Mouse (Mus musculus): ENCODE results near the gene Nkiras2. TPM values are rescaled to one million over a fixed set of nuclear protein-coding genes. Genes with fewer than 3 reads are reported as not detected.

Nkiras2 gene
- total and polyA plus RNA-seq, 3 experiments: 22.7 to 54.9 (median 40.4) TPM

DNA sequence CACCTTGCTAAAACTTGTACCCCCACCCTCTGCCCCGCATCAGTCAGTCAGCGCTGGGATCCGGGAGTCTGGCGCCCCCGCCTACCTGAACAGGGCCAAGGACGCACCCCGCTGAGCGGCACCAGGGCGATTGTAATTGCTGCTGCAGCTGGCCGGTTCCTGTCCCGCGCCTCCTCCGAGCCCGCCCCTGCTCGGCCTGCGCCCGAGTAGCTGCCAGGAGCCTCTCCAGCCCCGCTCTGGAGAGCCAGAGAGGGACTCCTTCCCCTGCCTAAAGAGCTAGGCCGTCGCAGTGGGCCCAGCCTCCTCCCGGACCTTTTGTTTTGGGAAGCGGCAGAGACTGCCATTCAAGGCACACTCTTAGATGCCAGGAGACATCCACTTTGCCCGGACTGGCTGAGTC, 54.1 kb downstream of the Nkiras2 start:
- H3K4me3 ChIP-seq (ENCODE audit: low read depth, low read length): no peak overlapping the region
- no peak for DNase-seq (ENCODE audit: low spot score)
- TF ChIP-seq POLR2AphosphoS5 (IDR thresholded peaks at IDR 0.05; ENCODE audit: insufficient replicate concordance, low read depth, low read length) (no peak), TAL1 (conservative IDR thresholded peaks at IDR 0.05; ENCODE audit: low read depth, low read length) (no peak), GATA1 (IDR thresholded peaks at IDR 0.05; ENCODE audit: borderline replicate concordance, low read length) (no peak), CTCF (IDR thresholded peaks at IDR 0.05; ENCODE audit: low read depth, low read length) (no peak), GATA2 (IDR thresholded peaks at IDR 0.05; ENCODE audit: borderline replicate concordance, low read depth, low read length) (no peak)
- no peak for ATAC-seq (ENCODE audit: extremely low read depth, insufficient number of reproducible peaks, low FRiP score, poor library complexity, severe bottlenecking)
- H3K27me3 ChIP-seq (ENCODE audit: insufficient read depth, low read length): peaks cover 67% of the 10 kb centered on the region
- H3K9me3 ChIP-seq (replicated peaks): no peaks in the 10 kb centered on the region
- no peaks in the 10 kb centered on the region for H3K4me1 ChIP-seq (ENCODE audit: insufficient read depth, low read depth, low read length)
- no peaks in the 10 kb centered on the region for H3K36me3 ChIP-seq (replicated peaks)

Other genes with a start within 250 kb of the Nkiras2 start
- gene Jup, start 221.5 kb upstream of the Nkiras2 start, total RNA-seq (2014; fragmentation: Nextera tagmentation): not detected in 2 replicates
- gene Jup, start 221.5 kb upstream of the Nkiras2 start, total RNA-seq (2017): 0.33 and 0.58 TPM in 2 replicates
- not detected in 2 replicates for gene Jup, start 221.5 kb upstream of the Nkiras2 start, polyA plus RNA-seq (2012)
- not detected in 2 replicates for gene P3h4, start 204.4 kb upstream of the Nkiras2 start, total RNA-seq (2014; fragmentation: Nextera tagmentation)
- gene P3h4, start 204.4 kb upstream of the Nkiras2 start, total RNA-seq (2017): 0.06 TPM in 1 of 2 replicates, not detected in the other
- not detected in 2 replicates for gene P3h4, start 204.4 kb upstream of the Nkiras2 start, polyA plus RNA-seq (2012)
- gene Fkbp10, start 203.5 kb upstream of the Nkiras2 start, total RNA-seq (2014; fragmentation: Nextera tagmentation): not detected in 2 replicates
- gene Fkbp10, start 203.5 kb upstream of the Nkiras2 start, total RNA-seq (2017): 0.55 TPM in 1 of 2 replicates, not detected in the other
- gene Fkbp10, start 203.5 kb upstream of the Nkiras2 start, polyA plus RNA-seq (2012): not detected in 2 replicates
- gene Nt5c3b, start 177.4 kb upstream of the Nkiras2 start, total RNA-seq (2014; fragmentation: Nextera tagmentation): 13.3 and 18.9 TPM in 2 replicates
- gene Nt5c3b, start 177.4 kb upstream of the Nkiras2 start, total RNA-seq (2017): 19.1 and 19.6 TPM in 2 replicates
- 41.2 and 49.0 TPM in 2 replicates for gene Nt5c3b, start 177.4 kb upstream of the Nkiras2 start, polyA plus RNA-seq (2012)
- 0.83 and 2.2 TPM in 2 replicates for gene Klhl10, start 177.3 kb upstream of the Nkiras2 start, total RNA-seq (2014; fragmentation: Nextera tagmentation)
- 0.23 and 0.98 TPM in 2 replicates for gene Klhl10, start 177.3 kb upstream of the Nkiras2 start, total RNA-seq (2017)
- gene Klhl10, start 177.3 kb upstream of the Nkiras2 start, polyA plus RNA-seq (2012): not detected in 2 replicates
- 22.4 and 28.3 TPM in 2 replicates for gene Klhl11, start 146.5 kb upstream of the Nkiras2 start, total RNA-seq (2014; fragmentation: Nextera tagmentation)
- gene Klhl11, start 146.5 kb upstream of the Nkiras2 start, total RNA-seq (2017): 23.4 and 27.5 TPM in 2 replicates
- 2.9 and 3.4 TPM in 2 replicates for gene Klhl11, start 146.5 kb upstream of the Nkiras2 start, polyA plus RNA-seq (2012)
- gene Acly, start 91.2 kb upstream of the Nkiras2 start, total RNA-seq (2014; fragmentation: Nextera tagmentation): 134 and 139 TPM in 2 replicates
- gene Acly, start 91.2 kb upstream of the Nkiras2 start, total RNA-seq (2017): 205 and 206 TPM in 2 replicates
- 36.3 and 86.9 TPM in 2 replicates for gene Acly, start 91.2 kb upstream of the Nkiras2 start, polyA plus RNA-seq (2012)
- gene Ttc25, start 73.6 kb upstream of the Nkiras2 start, total RNA-seq (2014; fragmentation: Nextera tagmentation): 0.49 TPM in 1 of 2 replicates, not detected in the other
- gene Ttc25, start 73.6 kb upstream of the Nkiras2 start, total RNA-seq (2017): 0.17 and 0.60 TPM in 2 replicates
- 0.09 and 0.21 TPM in 2 replicates for gene Ttc25, start 73.6 kb upstream of the Nkiras2 start, polyA plus RNA-seq (2012)
- 1.1 and 2.7 TPM in 2 replicates for gene Cnp, start 44.3 kb upstream of the Nkiras2 start, total RNA-seq (2014; fragmentation: Nextera tagmentation)
- gene Cnp, start 44.3 kb upstream of the Nkiras2 start, total RNA-seq (2017): 4.8 and 5.9 TPM in 2 replicates
- 5.1 and 5.9 TPM in 2 replicates for gene Cnp, start 44.3 kb upstream of the Nkiras2 start, polyA plus RNA-seq (2012)
- 234 and 254 TPM in 2 replicates for gene Dnajc7, start 924 bp downstream of the Nkiras2 start, total RNA-seq (2014; fragmentation: Nextera tagmentation)
- gene Dnajc7, start 924 bp downstream of the Nkiras2 start, total RNA-seq (2017): 142 and 151 TPM in 2 replicates
- 98.8 and 140 TPM in 2 replicates for gene Dnajc7, start 924 bp downstream of the Nkiras2 start, polyA plus RNA-seq (2012)
- not detected in 2 replicates for gene Zfp385c, start 73.2 kb downstream of the Nkiras2 start, total RNA-seq (2014; fragmentation: Nextera tagmentation)
- 0.11 and 0.23 TPM in 2 replicates for gene Zfp385c, start 73.2 kb downstream of the Nkiras2 start, total RNA-seq (2017)
- gene Zfp385c, start 73.2 kb downstream of the Nkiras2 start, polyA plus RNA-seq (2012): not detected in 2 replicates
- gene Dhx58, start 85.0 kb downstream of the Nkiras2 start, total RNA-seq (2014; fragmentation: Nextera tagmentation): 1.4 and 2.0 TPM in 2 replicates
- 4.2 and 4.7 TPM in 2 replicates for gene Dhx58, start 85.0 kb downstream of the Nkiras2 start, total RNA-seq (2017)
- 2.6 TPM in 2 replicates for gene Dhx58, start 85.0 kb downstream of the Nkiras2 start, polyA plus RNA-seq (2012)
- 46.8 and 47.0 TPM in 2 replicates for gene Kat2a, start 93.2 kb downstream of the Nkiras2 start, total RNA-seq (2014; fragmentation: Nextera tagmentation)
- gene Kat2a, start 93.2 kb downstream of the Nkiras2 start, total RNA-seq (2017): 17.9 and 18.8 TPM in 2 replicates
- 93.4 and 94.2 TPM in 2 replicates for gene Kat2a, start 93.2 kb downstream of the Nkiras2 start, polyA plus RNA-seq (2012)
- 2.4 TPM in 1 of 2 replicates, not detected in the other for gene Hspb9, start 94.6 kb downstream of the Nkiras2 start, total RNA-seq (2014; fragmentation: Nextera tagmentation)
- gene Hspb9, start 94.6 kb downstream of the Nkiras2 start, total RNA-seq (2017): 0.22 and 0.35 TPM in 2 replicates
- 0.55 and 0.61 TPM in 2 replicates for gene Hspb9, start 94.6 kb downstream of the Nkiras2 start, polyA plus RNA-seq (2012)
- 181 and 202 TPM in 2 replicates for gene Rab5c, start 119.0 kb downstream of the Nkiras2 start, total RNA-seq (2014; fragmentation: Nextera tagmentation)
- gene Rab5c, start 119.0 kb downstream of the Nkiras2 start, total RNA-seq (2017): 153 and 173 TPM in 2 replicates
- gene Rab5c, start 119.0 kb downstream of the Nkiras2 start, polyA plus RNA-seq (2012): 362 and 429 TPM in 2 replicates
- gene Kcnh4, start 140.7 kb downstream of the Nkiras2 start, total RNA-seq (2014; fragmentation: Nextera tagmentation): not detected in 2 replicates
- not detected in 2 replicates for gene Kcnh4, start 140.7 kb downstream of the Nkiras2 start, total RNA-seq (2017)
- not detected in 2 replicates for gene Kcnh4, start 140.7 kb downstream of the Nkiras2 start, polyA plus RNA-seq (2012)
- gene Hcrt, start 143.7 kb downstream of the Nkiras2 start, total RNA-seq (2014; fragmentation: Nextera tagmentation): not detected in 2 replicates
- not detected in 2 replicates for gene Hcrt, start 143.7 kb downstream of the Nkiras2 start, total RNA-seq (2017)
- not detected in 2 replicates for gene Hcrt, start 143.7 kb downstream of the Nkiras2 start, polyA plus RNA-seq (2012)
- gene Ghdc, start 151.7 kb downstream of the Nkiras2 start, total RNA-seq (2014; fragmentation: Nextera tagmentation): 6.0 and 6.3 TPM in 2 replicates
- gene Ghdc, start 151.7 kb downstream of the Nkiras2 start, total RNA-seq (2017): 3.6 and 4.4 TPM in 2 replicates
- gene Ghdc, start 151.7 kb downstream of the Nkiras2 start, polyA plus RNA-seq (2012): 3.8 and 3.9 TPM in 2 replicates
- gene Stat5b, start 231.5 kb downstream of the Nkiras2 start, total RNA-seq (2014; fragmentation: Nextera tagmentation): 91.4 and 93.0 TPM in 2 replicates
- 52.2 and 55.9 TPM in 2 replicates for gene Stat5b, start 231.5 kb downstream of the Nkiras2 start, total RNA-seq (2017)
- gene Stat5b, start 231.5 kb downstream of the Nkiras2 start, polyA plus RNA-seq (2012): 65.8 and 73.5 TPM in 2 replicates
- 161 and 162 TPM in 2 replicates for gene Stat5a, start 240.1 kb downstream of the Nkiras2 start, total RNA-seq (2014; fragmentation: Nextera tagmentation)
- gene Stat5a, start 240.1 kb downstream of the Nkiras2 start, total RNA-seq (2017): 106 and 112 TPM in 2 replicates
- 157 and 161 TPM in 2 replicates for gene Stat5a, start 240.1 kb downstream of the Nkiras2 start, polyA plus RNA-seq (2012)

Measured in G1E (cell line).